Mouse (Mus musculus): ENCODE data around the gene Shld2.
"Not testable (repeated sequence)": the region's sequence is repeated elsewhere in the genome, so short reads cannot be mapped to it uniquely, and the experiment has no call there.

Gene Shld2

GRCm38 (mm10) chr14:34318113-34318512, 7.8 kb upstream of the Shld2 start:
- DNase-seq (ENCODE audit: low spot score), result no peak

DNA sequence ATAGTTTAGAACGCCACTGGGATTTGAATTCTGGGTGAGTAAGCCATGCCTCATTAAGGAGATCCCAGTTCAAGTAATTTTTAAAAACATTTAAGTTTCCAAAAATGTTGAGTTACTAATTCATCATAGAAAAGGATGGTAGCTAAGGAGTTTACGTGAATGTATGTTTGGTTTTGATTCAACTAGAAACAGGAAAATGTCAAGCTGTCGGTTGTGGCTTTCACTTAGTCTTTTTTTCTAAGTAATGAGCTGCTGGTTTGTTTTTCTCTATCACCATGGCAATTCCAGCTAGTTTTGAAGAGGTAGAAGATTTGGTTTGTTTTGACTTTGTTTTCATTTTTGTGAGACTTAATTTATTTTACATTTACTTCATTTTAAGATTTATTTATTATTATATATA, 7.1 kb upstream of the Shld2 start:
- no peak for DNase-seq (ENCODE audit: low spot score)

GRCm38 (mm10) chr14:34316346-34316745, 6.1 kb upstream of the Shld2 start:
- DNase-seq (ENCODE audit: low spot score), result no peak

DNA sequence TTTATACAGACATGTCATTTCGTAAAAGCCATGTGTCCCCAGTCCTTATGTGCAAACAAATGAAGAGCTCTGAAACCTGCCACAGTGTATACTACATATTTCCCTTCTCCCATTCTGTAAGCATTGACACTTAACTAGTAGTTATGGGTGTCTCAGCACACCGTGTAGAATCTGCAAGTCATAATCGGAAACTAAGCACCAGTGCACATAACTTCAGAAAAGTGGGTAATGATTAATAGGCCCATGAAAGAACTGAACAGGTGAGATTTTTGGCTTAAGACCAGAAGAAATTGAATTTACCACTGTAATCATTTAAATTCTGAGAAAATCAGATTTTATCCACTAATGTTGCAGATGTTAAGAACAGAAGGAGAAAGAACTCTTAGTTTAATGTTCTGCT, 4.5 kb upstream of the Shld2 start:
- DNase-seq (ENCODE audit: low spot score), result no peak

DNA sequence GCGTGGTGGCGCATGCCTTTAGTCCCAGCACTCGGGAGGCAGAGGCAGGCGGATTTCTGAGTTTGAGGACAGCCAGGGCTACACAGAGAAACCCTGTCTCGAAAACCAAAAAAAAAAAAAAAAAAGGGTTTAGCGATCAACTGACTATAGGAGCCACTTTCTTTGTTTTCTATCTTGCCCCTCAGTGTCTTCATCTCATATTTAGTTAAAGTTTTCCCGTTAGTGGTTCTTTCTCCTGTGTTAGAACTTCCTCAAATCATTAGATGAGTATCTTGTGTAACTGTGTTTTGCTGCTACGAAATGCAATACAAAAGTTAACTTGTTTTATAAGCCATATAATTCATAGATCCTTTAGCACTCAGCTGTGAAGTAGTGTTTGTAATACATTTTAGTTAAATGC, 4.1 kb upstream of the Shld2 start:
- DNase-seq (ENCODE audit: low spot score), result not testable (repeated sequence)

DNA sequence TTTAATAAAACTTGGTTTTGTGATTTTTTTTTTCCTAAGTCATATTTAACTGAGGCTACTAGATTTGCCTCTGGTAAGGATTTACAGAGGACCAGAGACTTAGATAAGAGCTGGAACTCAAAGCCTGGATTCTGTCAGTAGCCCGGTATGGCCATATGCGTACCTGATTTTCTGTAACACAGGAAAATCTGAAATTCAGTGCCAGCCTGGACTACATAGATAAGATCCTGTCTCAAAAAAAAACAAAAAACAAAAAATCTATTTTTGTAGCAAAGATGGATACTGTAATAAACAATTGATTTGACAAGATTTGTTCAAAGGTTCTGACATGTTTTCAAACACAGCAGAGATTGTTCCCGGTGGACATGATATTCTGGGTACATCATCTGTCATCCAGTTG, 3.3 kb upstream of the Shld2 start:
- DNase-seq (ENCODE audit: low spot score), result no peak

GRCm38 (mm10) chr14:34312339-34313048, 2.2 kb upstream of the Shld2 start:
- peak; percentile 18 for DNase-seq (ENCODE audit: low spot score)

DNA sequence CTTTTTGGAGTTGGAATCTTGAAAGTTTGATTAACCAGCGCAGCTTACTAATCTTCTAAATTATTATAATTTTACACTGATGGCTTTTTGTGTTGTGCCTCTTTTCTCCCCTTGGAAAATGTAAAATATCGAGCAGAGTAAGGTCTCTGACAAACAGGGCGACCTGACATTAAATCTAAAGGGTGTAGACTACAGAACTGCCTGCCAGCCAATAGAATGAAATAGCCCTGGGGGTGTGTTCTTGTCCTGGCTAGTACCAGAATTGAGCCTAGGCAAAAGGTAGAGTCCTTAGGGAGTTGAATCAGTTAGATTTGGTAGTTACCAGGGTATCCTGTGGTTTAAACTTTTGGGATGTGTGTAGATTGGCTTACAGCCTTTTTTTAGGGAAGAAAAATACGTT, 1.4 kb upstream of the Shld2 start:
- peak; percentile 53 for DNase-seq (ENCODE audit: low spot score)

GRCm38 (mm10) chr14:34311021-34311631, 833 bp upstream of the Shld2 start:
- peak; percentile 47 for DNase-seq (ENCODE audit: low spot score)

DNA sequence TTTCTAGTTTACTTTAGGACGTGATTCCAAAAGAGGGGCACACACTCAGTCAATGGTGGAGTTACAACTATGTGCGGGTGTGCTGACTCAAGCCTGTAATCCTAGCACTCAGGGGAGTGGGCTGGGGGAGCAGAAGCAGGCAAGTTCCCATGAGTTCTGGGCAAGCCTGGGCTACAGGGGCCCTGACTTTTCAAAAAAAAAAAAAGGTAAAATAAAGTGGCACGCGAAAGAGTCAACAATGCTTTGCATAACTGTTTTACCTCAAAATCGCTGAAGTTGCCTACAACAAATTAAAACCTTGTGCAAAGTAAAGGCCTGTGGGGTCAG, 423 bp downstream of the Shld2 start:
- no peak for DNase-seq (ENCODE audit: low spot score)

DNA sequence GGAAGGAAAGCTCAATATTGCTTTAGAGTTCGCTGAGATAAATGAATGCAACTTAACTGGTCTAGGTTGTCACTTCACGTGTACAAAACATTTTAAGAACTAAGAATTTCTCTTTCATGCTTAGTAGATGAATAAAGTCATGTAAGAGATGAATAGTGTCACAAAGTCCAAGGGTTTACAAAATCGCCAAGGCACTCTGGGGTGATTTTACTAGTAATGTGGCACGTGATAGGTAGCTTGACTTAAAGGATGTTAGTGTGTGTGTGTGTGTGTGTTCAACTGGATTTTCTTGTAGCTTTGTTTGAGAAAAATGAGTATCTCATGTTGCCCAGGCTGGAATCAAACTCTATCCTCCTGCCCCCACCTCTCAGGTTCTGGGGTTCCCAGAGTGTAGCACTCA, 1.0 kb downstream of the Shld2 start:
- DNase-seq (ENCODE audit: low spot score), result no peak

GRCm38 (mm10) chr14:34303265-34303680, 7.0 kb downstream of the Shld2 start:
- DNase-seq (ENCODE audit: low spot score), result no peak

DNA sequence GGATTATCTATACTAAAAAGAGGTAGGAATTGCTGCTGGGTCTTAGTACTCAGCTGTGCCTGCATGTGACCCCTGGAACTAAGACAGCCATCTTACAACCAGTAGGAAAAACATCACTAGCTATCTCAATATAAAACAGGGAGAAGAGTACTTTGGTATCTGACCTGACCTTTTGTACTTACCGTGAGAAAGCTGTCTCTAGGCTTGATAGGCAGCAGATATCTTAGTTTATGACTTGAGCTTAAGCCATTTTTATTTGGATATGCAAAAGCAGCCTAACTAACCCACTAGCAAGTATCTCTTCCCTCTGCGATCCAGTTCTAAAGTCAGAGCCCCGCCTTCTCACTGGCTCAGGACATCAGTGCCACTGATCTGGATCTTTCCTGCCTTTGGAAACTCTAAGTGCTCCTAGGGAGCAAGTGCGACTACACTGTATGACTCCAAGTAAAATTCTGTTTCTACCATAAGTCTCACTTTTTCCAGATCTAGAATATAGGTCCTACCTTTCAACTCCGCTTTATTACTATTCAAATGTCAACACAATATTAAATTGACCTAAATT, 7.5 kb downstream of the Shld2 start:
- no peak for DNase-seq (ENCODE audit: low spot score)

- no peak for DNase-seq (ENCODE audit: low spot score)
Measured at GRCm38 (mm10) chr14:34298871-34299700, 11.2 kb downstream of the Shld2 start.

GRCm38 (mm10) chr14:34297634-34298033, 12.7 kb downstream of the Shld2 start:
- no peak for DNase-seq (ENCODE audit: low spot score)

DNA sequence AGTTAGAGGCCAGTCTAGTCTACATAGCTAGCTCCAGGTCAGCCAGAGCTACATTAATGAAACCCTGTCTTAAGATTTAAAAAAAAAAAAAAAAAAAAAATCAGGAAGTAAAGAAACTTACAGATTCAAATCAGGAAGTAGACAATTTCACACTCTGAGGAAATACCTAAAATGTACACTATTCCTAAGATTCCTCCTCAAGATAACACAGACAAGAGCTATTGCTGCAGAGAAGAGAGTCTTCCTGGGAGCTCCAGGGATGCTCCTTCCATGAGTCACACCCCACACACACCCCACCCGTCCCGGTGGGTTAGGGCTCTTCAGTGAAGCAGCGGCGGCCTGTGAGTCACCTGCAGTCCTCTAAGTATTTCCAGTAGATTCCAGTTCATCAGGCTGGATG, 13.3 kb downstream of the Shld2 start:
- DNase-seq (ENCODE audit: low spot score), result no peak

- no peak for DNase-seq (ENCODE audit: low spot score)
Measured at GRCm38 (mm10) chr14:34296350-34296749, 13.9 kb downstream of the Shld2 start.

DNA sequence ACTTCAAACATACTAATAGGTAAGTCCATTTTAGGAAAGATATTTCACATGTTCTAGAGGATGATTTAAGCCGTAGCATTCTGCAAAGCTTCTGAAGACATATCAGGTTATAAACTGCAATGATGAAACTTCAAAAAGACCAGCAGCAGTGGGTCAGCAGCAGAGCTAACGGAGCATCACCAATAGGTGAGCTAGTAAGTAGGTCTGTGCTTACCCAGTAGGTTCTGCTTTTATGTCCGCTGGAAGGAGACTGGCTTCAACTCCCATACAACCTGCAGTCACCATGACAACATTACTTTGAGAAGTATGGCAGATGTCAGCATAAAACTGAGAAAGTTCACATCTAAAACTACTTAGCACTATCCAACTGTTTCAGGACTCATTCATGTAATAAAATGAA, 16.7 kb downstream of the Shld2 start:
- no peak for DNase-seq (ENCODE audit: low spot score)

GRCm38 (mm10) chr14:34290229-34290628, 20.1 kb downstream of the Shld2 start:
- no peak for DNase-seq (ENCODE audit: low spot score)

DNA sequence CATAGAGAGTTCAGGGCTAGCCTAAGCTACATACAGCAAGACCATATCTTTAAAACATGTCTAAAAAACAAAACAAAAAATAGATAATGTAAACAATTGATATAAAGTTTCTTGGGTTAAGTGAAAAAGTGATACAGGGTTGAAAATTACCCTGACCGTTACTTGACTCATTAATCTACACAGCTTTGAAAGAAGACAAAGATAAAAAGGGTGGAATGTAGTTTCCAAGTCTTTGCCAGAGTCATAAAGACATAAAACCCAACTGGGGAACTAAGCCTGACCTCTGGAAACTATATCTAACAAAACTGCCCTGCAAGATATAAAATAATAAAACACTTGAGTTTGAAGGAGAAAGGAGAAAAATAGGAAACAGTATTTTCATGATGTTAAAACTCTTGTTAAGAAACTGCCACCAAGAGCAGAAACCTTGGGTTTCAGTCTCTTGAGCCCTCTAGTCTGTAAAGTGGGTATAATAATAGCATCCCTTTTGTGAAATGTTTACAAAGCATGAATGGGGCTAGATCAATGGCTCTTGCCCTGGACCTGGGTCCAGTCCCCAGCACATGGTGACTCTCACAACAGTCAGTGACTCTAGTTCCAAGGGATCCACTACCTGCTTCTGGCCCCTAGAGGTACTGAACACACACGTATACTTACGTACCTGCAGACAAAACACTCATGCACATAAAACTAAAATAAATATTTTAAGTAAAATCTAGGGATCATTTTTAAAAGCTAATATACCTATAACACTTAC, 20.9 kb downstream of the Shld2 start:
- no peak for DNase-seq (ENCODE audit: low spot score)

- DNase-seq (ENCODE audit: low spot score), result no peak
Measured at GRCm38 (mm10) chr14:34288396-34288795, 21.9 kb downstream of the Shld2 start.

GRCm38 (mm10) chr14:34281736-34282269, 28.5 kb downstream of the Shld2 start:
- DNase-seq (ENCODE audit: low spot score), result no peak

Data from adipocyte (in vitro differentiated cells).